Mouse (Mus musculus): Measurements from ENCODE around the gene Asic3. TPM values are rescaled to one million over a fixed set of nuclear protein-coding genes. Genes with fewer than 3 reads are reported as not detected.

Asic3 gene
- polyA plus RNA-seq, 1 experiment: 1.1 TPM

DNA sequence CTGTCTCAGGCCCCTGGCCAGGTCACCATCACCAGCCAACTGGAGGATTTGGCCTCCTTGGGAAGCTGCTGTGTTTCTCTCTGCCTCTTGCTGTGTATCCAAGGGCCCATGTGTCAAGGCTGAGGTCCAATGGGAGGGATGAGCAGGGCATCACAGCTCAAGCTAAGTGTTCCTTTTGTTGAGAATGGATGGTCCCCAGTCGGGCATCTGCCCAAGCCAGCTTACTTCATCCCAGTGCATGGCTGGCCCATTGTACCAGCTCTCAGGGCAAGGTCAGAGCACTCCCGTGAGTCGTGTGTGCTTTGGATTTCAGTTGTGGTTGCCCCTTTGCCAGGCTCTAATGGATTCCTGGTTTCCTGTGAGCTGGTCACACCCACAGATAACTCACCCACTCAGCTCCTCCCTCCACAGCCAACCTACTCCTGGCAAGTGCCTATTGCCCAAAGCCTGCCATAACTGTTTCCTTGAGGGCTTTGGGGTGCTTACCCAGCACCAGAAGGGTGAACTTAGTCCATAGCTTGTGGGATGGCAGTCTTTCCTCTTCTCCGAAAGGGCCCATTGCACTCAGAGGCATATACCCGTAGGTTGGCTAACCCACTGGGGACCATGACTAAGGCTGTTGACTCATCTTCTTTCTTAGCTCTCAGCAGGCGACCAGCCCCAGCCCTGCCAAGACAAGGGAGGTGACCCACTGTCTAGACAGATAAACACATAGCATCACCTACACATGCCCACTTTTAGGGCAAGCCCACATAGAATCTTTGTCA is 8.4 kb upstream of the Asic3 start:
- DNase-seq (ENCODE audit: low read depth): no peak
- TF ChIP-seq CTCF (IDR thresholded peaks at IDR 0.05; ENCODE audit: borderline replicate concordance, extremely low read depth, insufficient read depth, insufficient read length): no peak
- TF ChIP-seq POLR2A (IDR thresholded peaks at IDR 0.05; ENCODE audit: borderline replicate concordance, extremely low read depth, insufficient read depth, insufficient read length, poor library complexity, severe bottlenecking): no peak

DNA sequence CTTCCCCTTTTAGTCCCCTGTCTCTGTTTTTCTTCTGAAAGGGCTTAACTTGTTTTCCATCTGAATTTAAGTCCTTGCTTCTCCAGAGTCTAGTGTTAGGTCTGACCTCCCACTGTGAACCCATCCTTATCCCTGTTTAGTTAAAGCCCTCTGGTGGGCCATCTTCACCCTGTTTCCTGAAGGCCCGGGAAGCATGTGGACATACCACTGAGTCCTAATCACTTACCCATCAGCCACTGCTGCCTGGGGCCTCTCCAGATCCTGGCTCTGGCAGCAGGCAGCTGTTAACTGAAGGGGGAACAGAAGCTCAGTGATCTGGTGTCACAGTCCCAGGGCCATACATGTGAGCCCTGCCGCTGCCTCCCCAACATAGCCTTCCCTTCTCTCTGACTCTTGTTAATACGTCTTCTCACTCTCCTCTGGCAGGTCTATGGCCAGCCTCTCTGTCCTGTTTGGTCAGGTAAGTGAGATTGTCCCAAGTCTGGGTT is 7.8 kb upstream of the Asic3 start:
- DNase-seq (ENCODE audit: low read depth): no peak
- TF ChIP-seq POLR2A (IDR thresholded peaks at IDR 0.05; ENCODE audit: borderline replicate concordance, extremely low read depth, insufficient read depth, insufficient read length, poor library complexity, severe bottlenecking) (no peak), CTCF (IDR thresholded peaks at IDR 0.05; ENCODE audit: borderline replicate concordance, extremely low read depth, insufficient read depth, insufficient read length) (no peak)

DNA sequence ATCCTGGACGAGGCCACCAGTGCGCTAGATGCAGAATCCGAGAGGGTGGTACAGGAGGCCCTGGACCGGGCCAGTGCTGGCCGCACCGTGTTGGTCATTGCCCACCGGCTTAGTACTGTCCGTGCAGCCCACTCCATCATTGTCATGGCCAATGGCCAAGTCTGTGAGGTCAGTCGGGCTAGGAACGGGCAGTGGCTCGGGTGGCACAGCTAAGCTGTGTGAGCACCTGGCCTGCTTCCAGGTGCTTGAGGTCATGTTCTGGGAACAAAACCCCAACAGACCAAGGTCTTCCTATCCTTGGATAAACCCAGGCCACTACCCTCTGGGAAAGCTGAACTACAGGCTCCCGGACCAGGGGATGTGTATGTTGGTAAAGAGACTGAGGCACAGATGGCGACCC is 4.5 kb upstream of the Asic3 start:
- no peak for DNase-seq (ENCODE audit: low read depth)
- TF ChIP-seq CTCF (IDR thresholded peaks at IDR 0.05; ENCODE audit: borderline replicate concordance, extremely low read depth, insufficient read depth, insufficient read length): no peak
- no peak for TF ChIP-seq POLR2A (IDR thresholded peaks at IDR 0.05; ENCODE audit: borderline replicate concordance, extremely low read depth, insufficient read depth, insufficient read length, poor library complexity, severe bottlenecking)

DNA sequence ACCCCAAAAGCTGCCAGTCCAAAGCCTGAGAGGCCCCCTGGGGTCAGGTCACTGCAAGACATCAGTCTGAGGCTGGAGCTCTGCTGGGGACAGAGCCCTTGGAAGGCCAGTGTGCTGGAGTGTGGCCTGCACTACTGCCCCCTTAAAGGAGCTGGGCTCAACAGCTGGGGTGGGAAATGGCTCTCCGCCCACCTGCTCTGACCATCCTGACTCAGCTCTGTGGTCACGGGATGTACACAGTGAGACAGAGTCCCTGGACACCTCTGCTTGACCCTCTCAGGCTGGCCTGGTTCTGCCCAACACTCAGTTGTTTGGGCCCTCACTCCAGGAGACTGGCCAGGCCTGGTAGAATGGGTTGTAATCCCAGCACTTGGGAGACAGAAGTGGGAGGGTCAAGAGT is 3.7 kb upstream of the Asic3 start:
- no peak for DNase-seq (ENCODE audit: low read depth)
- TF ChIP-seq CTCF (IDR thresholded peaks at IDR 0.05; ENCODE audit: borderline replicate concordance, extremely low read depth, insufficient read depth, insufficient read length) (no peak), POLR2A (IDR thresholded peaks at IDR 0.05; ENCODE audit: borderline replicate concordance, extremely low read depth, insufficient read depth, insufficient read length, poor library complexity, severe bottlenecking) (no peak)

GRCm38 (mm10) chr5:24412063-24412462 is 1.1 kb upstream of the Asic3 start:
- no peak for DNase-seq (ENCODE audit: low read depth)
- TF ChIP-seq CTCF (IDR thresholded peaks at IDR 0.05; ENCODE audit: borderline replicate concordance, extremely low read depth, insufficient read depth, insufficient read length) (no peak), POLR2A (IDR thresholded peaks at IDR 0.05; ENCODE audit: borderline replicate concordance, extremely low read depth, insufficient read depth, insufficient read length, poor library complexity, severe bottlenecking) (no peak)

GRCm38 (mm10) chr5:24413938-24414337 is 746 bp downstream of the Asic3 start:
- TF ChIP-seq CTCF (IDR thresholded peaks at IDR 0.05; ENCODE audit: borderline replicate concordance, extremely low read depth, insufficient read depth, insufficient read length): no peak
- no peak for TF ChIP-seq POLR2A (IDR thresholded peaks at IDR 0.05; ENCODE audit: borderline replicate concordance, extremely low read depth, insufficient read depth, insufficient read length, poor library complexity, severe bottlenecking)
- no peak for DNase-seq (ENCODE audit: low read depth)

- TF ChIP-seq CTCF (IDR thresholded peaks at IDR 0.05; ENCODE audit: borderline replicate concordance, extremely low read depth, insufficient read depth, insufficient read length) (peak; percentile 71), POLR2A (IDR thresholded peaks at IDR 0.05; ENCODE audit: borderline replicate concordance, extremely low read depth, insufficient read depth, insufficient read length, poor library complexity, severe bottlenecking) (no peak)
- peak; percentile 74 for DNase-seq (ENCODE audit: low read depth)
Measured at GRCm38 (mm10) chr5:24416222-24416736, 3.1 kb downstream of the Asic3 start.

DNA sequence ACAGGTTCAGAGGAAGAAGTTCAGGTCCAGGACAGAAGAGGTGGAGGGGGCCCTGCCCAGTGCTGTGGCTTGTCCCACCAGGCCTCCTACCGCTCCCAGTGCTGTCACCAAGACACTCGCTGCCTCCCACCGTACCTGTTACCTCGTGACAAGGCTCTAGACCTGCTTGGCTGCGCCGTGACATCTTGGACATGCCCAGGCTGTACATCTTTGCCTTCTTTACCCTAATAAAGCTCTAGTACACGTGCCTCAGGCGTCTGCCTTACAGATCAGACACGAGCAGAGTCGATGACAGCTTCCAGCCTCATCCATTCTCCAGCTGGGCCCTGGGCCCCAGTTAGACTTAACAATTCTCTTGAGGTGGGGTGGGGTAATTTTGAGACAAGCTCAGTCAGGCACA is 4.4 kb downstream of the Asic3 start:
- TF ChIP-seq POLR2A (IDR thresholded peaks at IDR 0.05; ENCODE audit: borderline replicate concordance, extremely low read depth, insufficient read depth, insufficient read length, poor library complexity, severe bottlenecking) (no peak), CTCF (IDR thresholded peaks at IDR 0.05; ENCODE audit: borderline replicate concordance, extremely low read depth, insufficient read depth, insufficient read length) (no peak)
- DNase-seq (ENCODE audit: low read depth): no peak

- TF ChIP-seq POLR2A (IDR thresholded peaks at IDR 0.05; ENCODE audit: borderline replicate concordance, extremely low read depth, insufficient read depth, insufficient read length, poor library complexity, severe bottlenecking): no peak
- TF ChIP-seq CTCF (IDR thresholded peaks at IDR 0.05; ENCODE audit: borderline replicate concordance, extremely low read depth, insufficient read depth, insufficient read length): no peak
- no peak for DNase-seq (ENCODE audit: low read depth)
Measured at GRCm38 (mm10) chr5:24420381-24420780, 7.2 kb downstream of the Asic3 start.

DNA sequence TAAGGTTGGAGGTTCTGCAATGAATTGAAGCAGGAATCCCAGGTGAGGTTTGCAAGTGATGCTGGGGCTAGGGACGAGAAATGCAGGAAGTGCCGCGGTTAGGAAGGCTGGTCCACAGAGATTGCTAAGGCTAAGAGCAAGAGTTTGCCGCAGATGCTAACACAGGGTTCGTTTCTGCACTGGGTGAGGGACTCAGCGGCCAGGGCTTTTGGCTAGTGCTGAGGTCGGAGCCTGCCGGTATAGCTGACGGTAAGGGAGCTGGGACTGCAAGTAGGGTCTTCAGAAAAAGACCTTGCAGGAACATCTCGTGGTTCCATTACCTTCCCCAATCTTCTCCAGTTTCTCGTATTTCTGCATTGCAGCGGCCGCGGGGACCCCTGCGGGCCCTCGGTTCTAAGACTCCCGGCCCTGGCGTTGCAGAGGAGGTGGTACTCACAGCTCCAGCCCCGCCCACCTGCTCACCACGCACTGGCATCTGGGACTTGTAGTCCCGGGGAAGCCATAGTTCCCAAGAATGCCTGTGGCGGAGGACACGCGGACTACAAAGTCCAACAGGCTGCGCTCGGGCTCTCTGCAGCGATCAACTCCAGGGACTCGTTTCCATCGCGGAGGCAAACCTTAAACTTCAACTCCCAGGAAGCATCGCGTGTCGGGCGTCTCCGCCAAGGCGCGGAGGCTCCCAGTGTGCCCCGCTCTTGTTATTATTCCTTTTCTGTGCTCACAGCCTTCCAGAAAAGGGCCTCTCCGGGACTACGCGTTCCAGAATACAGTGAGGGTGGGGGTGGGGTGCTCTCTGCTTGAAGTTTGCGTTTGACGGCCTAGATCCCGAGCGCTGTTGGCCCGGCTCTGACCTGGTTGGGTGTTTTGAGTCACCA is 10.2 kb downstream of the Asic3 start, which contains the start of the genes Cdk5 and Slc4a2:
Gene Cdk5 (minus strand): TSS at position 402 of the 875 bp plus-strand sequence.
Gene Slc4a2 (plus strand): TSS at position 709 of the 875 bp plus-strand sequence.
- TF ChIP-seq CTCF (IDR thresholded peaks at IDR 0.05; ENCODE audit: borderline replicate concordance, extremely low read depth, insufficient read depth, insufficient read length) (no peak), POLR2A (IDR thresholded peaks at IDR 0.05; ENCODE audit: borderline replicate concordance, extremely low read depth, insufficient read depth, insufficient read length, poor library complexity, severe bottlenecking) (peak; percentile 22; the same call in 1 of the 2 replicates)
- peak; percentile 100 for DNase-seq (ENCODE audit: low read depth)

All from brain, embryonic 14.5 days (tissue).